Mouse (Mus musculus) left cerebral cortex, adult 8-10 months (tissue): Measurements from ENCODE around the gene Ifna12. TPM values are rescaled to one million over a fixed set of nuclear protein-coding genes. Genes with fewer than 3 reads are reported as not detected.
"Not testable (repeated sequence)": the region's sequence is repeated elsewhere in the genome, so short reads cannot be mapped to it uniquely, and the experiment has no call there.

Experiments used
- DNase-seq, 2 experiments: peaks; one replicate each; pipeline ENCODE4 v3.0.0; 2022; ENCODE audit warnings: low spot score in 2 of 2
- total RNA-seq, 4 experiments: library from RNA; stranded (reverse); gene quantifications; 2 replicates each; pipeline ENCODE4 v1.2.4; 2022

Ifna12 gene
- not detected for total RNA-seq

DNA sequence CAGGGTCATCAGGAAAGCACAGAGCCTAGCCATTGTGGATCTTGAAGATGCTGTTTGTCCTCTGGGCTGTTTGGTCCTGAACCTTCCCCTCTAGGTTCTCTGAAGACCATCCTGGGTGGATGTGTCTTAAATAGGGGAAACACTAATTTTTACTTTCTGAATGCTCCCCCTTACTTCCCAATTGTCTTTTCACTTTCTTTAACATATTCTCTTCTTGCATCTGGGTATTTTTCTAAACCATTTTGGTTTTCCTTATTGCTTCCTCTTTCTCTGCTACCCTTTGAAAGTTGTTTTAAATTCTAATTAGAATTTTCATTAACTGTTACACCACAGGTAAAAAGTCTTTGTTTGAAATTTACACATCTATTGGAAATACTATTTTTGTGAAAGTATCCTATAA is at the start of gene Ifna12:
Gene Ifna12, minus strand, starts transcription at position 101 of the 400 bp plus-strand sequence.
- DNase-seq: no peak

DNA sequence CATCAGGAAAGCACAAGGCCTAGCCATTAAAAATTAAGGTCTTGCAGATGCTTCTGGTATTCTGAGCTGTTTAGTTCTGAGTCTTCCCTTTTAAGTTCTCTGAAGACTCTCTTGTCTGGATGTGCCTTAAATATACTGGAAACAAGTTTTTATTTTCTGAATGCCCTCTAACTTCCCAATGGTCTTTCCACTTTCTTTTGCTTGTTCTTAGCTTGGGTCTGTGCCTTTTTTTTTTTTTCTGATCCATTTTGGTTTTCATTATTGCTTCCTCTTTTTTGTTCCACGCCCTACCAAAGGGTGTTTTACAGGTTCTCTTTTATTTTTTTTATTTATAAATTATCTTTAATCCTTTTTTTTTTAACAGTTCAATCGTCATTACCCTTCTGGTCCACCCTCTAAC is 41.2 kb upstream of the Ifna12 start, which contains the start of gene Ifna13:
Gene Ifna13, minus strand, starts transcription at position 101 of the 400 bp plus-strand sequence.
- DNase-seq: no peak

DNA sequence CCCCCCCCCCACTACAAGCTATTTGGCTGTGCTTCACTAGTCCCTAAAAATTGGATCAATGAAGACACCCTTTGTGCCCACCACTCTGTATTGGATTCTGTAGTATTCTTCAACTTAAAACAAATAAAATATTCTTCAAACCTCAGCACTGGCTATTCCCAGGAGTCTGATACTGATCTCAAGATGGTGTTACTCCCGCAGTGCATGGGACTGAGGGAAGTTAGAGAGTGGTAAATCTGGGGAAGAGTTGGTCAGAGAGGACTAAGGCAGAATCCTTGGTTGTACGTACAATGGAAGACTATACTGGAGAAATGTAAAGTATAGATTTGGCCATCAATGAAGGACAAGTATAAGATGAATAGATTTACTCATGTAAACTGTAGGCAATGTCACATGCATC is 39.4 kb upstream of the Ifna12 start:
- DNase-seq: no peak

DNA sequence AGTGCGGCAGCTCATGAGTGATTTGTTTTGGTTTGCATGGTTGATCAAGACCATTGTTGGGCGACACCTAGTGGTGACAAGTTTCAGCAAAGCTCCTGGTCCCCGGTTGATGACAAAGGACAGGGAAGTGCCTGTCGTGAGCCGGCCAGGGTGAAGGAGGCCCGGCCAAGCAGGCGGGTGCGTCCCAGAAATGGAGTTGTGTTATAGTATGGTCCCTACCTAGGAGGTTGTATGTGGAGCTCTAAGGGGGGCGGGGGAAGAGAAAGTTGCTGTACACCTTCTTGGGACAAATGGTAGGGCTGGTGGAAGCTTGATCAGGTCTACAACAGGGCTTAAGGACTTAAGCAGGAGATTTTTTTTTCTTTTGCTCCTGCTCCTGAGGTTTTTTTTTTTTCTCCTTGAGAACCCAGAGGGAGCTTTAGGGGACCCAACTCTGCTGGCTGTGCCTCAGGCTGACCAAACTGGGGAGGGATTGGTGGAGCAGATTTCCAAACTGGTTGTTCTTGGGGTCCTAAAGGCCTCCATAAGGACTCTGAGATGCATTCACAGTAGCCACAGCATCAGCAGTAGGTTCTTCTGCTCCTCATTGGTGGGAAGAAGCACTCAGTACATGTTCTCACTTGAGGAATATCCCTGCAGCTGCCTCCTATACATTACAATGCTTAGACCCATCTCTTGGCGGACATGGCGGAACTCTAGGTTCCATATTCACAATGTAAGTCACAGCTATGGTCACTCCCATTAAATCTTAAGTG is 38.1 kb upstream of the Ifna12 start:
- peak; percentile 47 to 79 for DNase-seq

DNA sequence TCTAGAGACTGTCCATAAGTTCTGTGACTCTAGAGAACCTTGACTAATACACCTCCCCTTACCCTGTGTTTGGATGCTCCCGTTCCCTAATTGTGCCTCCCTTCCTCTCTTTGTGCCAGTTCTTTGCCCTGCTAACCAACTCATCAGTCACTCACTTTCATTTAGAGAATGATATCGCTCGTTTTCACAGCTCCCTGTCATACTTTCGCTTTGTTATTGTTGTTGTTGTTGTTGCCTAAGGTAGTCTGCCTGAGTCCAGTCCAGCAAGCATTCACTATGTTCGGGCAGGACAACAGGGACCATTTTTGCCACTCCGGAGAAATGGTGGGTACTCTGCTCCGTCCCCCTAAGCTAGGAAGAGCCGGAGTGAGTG is 37.5 kb upstream of the Ifna12 start:
- DNase-seq: no peak

DNA sequence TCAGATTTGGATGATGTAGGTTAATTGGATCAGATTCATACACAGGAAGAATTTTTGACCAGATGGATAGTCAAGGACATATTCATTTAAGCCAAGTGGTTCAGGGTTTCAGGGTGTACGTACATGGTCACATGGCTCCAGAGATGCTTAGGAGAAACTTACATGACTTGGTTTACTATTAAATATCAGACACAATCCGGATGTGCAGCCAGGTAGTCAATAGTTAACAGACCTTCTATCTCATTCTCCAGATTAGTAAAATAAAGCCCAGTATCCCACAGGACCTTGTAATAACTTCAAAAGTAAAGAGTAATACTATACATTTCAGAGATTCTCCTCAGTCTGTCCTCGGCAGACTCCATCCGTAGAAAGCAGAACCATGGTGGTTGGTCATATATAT is 31.1 kb upstream of the Ifna12 start, which contains the start of gene C87499:
Gene C87499, minus strand, starts transcription at position 101 of the 400 bp plus-strand sequence.
- no peak for DNase-seq

DNA sequence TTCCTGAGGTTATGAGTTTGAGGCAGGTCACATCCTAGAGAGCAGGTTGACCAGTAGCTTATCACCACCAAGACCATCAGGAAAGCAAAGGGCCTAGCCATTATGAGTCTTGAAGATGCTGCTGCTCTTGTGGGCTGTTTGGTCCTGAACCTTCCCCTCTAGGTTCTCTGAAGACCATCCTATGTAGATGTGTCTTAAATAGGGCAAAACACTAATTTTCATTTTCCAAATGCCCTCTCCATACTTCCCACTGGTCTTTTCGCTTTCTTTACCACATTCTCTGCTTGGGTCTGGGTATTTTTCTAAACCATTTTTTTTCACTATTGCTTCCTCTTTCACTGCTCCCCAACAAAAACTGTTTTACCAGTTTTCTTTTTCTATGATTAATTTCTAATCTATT is 10.9 kb downstream of the Ifna12 start, which contains the start of gene Ifna9:
Gene Ifna9, minus strand, starts transcription at position 101 of the 400 bp plus-strand sequence.
- no peak for DNase-seq

DNA sequence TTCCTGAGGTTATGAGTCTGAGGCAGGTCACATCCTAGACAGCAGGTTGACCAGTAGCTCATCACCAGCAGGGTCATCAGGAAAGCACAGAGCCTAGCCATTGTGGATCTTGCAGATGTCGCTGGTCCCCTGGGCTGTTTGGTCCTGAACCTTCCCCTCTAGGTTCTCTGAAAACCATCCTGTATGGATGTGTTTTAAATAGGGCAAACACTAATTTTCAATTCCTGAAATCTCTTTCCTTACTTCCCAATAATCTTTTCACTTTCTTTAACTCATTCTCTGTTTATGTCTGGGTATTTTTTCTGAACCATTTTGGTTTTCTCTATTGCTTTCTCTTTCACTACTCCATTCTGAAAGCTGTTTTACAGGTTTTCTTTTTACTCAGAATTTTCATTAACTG is 31.5 kb downstream of the Ifna12 start, which contains the start of gene Ifna14:
Gene Ifna14, minus strand, starts transcription at position 101 of the 400 bp plus-strand sequence.
- no peak for DNase-seq

DNA sequence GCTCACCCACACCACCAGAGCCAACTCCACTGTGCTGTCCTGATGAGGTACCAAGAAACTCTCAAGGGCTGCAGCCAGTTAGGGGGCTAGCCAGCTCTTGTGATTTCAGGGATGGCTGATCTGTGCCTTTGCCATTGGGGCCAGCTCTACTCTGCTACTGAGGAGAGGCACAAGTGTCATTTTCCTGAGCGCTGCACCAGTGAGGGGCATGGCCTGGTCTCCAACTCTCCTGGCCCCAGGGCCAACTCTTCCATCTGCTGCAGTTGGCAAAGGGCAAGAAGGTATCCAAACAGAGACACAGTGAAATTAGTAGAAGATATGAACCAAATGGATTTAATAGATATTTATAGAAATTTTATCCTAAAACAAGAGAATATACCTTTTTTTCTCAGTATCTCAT is 41.4 kb downstream of the Ifna12 start:
- no peak for DNase-seq

DNA sequence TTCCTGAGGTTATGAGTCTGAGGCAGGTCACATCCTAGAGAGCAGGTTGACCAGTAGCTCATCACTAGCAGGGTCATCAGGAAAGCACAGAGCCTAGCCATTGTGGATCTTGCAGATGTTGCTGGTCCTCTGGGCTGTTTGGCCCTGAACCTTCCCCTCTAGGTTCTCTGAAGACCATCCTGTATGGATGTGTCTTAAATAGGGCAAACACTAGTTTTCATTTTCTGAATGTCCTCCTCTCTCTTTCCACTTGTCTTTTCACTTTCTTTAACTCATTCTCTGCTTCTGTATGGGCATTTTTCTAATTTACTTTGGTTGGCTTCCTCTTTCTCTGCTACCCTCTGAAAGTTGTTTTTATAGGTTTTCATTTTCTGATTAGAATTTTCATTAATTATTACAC is 45.0 kb downstream of the Ifna12 start, which contains the start of gene Ifna15:
Gene Ifna15, minus strand, starts transcription at position 101 of the 400 bp plus-strand sequence.
- not testable (repeated sequence) for DNase-seq

Other genes with a start within 250 kb of the Ifna12 start
- gene Hacd4, start 164.4 kb downstream of the Ifna12 start, total RNA-seq: 1 to 10 TPM; 1.5 to 2.5 (median 2.1) TPM
- gene Ifnb1, start 80.6 kb downstream of the Ifna12 start, total RNA-seq: not detected
- gene Ifna15, start 45.1 kb downstream of the Ifna12 start, total RNA-seq: not detected
- not detected for gene Ifna14, start 31.6 kb downstream of the Ifna12 start, total RNA-seq
- not detected for gene Ifna9, start 11.0 kb downstream of the Ifna12 start, total RNA-seq
- gene C87499, start 31.0 kb upstream of the Ifna12 start, total RNA-seq: not detected
- not detected for gene Ifna13, start 41.1 kb upstream of the Ifna12 start, total RNA-seq
- gene Ifna16, start 73.5 kb upstream of the Ifna12 start, total RNA-seq: not detected
- not detected for gene Ifna2, start 80.5 kb upstream of the Ifna12 start, total RNA-seq
- gene Ifnab, start 88.0 kb upstream of the Ifna12 start, total RNA-seq: not detected
- gene Gm26566, start 118.4 kb upstream of the Ifna12 start, total RNA-seq: 1 to 10 TPM in 2 of 4 experiments, under 1 TPM in 2; 0.61 to 1.8 (median 0.93) TPM
- 100 to 1,000 TPM in 1 of 4 experiments, 10 to 100 TPM in 3; 91.7 to 103 (median 95.7) TPM for gene Klhl9, start 119.1 kb upstream of the Ifna12 start, total RNA-seq
- not detected for gene Gm13271, start 151.5 kb upstream of the Ifna12 start, total RNA-seq
- not detected for gene Gm13283, start 156.7 kb upstream of the Ifna12 start, total RNA-seq
- not detected for gene Gm13290, start 170.5 kb upstream of the Ifna12 start, total RNA-seq
- gene Gm13289, start 173.5 kb upstream of the Ifna12 start, total RNA-seq: not detected
- not detected for gene Gm13272, start 176.5 kb upstream of the Ifna12 start, total RNA-seq
- not detected for gene Ifnz, start 178.8 kb upstream of the Ifna12 start, total RNA-seq
- not detected for gene Gm13276, start 182.3 kb upstream of the Ifna12 start, total RNA-seq
- not detected for gene Gm13277, start 185.3 kb upstream of the Ifna12 start, total RNA-seq
- not detected for gene Gm13278, start 188.2 kb upstream of the Ifna12 start, total RNA-seq
- gene Gm13275, start 191.1 kb upstream of the Ifna12 start, total RNA-seq: not detected
- gene Gm13279, start 194.0 kb upstream of the Ifna12 start, total RNA-seq: not detected
- gene Gm13285, start 196.3 kb upstream of the Ifna12 start, total RNA-seq: not detected
- not detected for gene Gm13287, start 199.9 kb upstream of the Ifna12 start, total RNA-seq
- gene Gm13288, start 202.2 kb upstream of the Ifna12 start, total RNA-seq: not detected
- gene Ifna7, start 212.9 kb upstream of the Ifna12 start, total RNA-seq: not detected
- gene Ifna11, start 216.6 kb upstream of the Ifna12 start, total RNA-seq: not detected
- not detected for gene Ifna6, start 224.0 kb upstream of the Ifna12 start, total RNA-seq
- gene Ifna5, start 232.1 kb upstream of the Ifna12 start, total RNA-seq: not detected
- not detected for gene Ifna4, start 238.5 kb upstream of the Ifna12 start, total RNA-seq
- not detected for gene Ifna1, start 246.7 kb upstream of the Ifna12 start, total RNA-seq